In the genomic region with DNA sequence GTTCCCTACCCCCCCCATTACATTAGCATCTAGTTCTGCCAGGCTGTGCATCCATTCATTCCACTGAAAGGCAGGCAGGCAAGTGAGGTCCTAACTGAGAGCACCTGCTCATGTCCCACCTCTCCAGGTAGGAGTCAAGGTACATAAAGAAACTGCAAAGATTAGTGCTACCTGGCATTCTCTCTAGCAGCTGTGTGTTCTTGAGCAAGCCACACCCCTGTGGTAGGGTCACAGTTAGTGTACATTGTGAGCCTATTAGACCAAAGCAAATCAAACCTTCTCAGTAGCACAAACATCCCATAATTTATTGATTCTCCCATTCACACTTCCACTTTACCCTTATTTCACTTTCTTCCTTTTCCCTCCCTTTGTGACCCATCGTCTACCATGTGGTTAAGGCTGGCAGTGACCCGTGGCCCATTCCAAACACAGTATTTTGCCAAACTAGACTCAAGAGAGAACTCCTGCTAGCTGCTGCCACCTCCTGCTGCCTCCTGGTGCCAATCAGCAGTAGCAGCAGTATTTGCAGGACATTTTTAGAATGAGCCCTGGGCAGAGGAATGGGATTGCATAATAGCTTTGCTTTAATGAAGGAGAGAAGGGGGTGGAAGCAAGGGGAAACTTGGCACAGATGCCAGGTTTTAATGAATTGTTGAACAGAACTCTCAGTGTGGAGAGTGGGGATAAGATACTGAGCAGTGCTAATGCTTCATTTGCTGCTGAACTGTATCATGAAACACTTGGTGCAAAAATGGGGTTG, we compare ENCODE assay signal across 8 mouse cellular contexts.
A peak's percentile ranks its signal among the peaks of the same experiment; 100 is the strongest.
DNase-seq lines count a peak whose midpoint lies in the region; ATAC-seq and TF ChIP-seq lines count a peak whose summit lies in the region.

No protein-coding gene starts in this region.

- no peak overlapping the region for H3K4me2 ChIP-seq in midbrain, embryonic 14.5 days (ENCODE audit: low read length)

- no peak for TF ChIP-seq CTCF in cerebellum, adult 2 months (IDR thresholded peaks at IDR 0.05; ENCODE audit: borderline replicate concordance, insufficient read depth, low read depth, low read length)
- TF ChIP-seq CTCF in lung, adult 2 months (IDR thresholded peaks at IDR 0.05; ENCODE audit: insufficient read depth, low read length) = no peak

- TF ChIP-seq POLR2A in cerebellum, adult 2 months (IDR thresholded peaks at IDR 0.05; ENCODE audit: borderline replicate concordance, insufficient read depth, low read length) = no peak
- TF ChIP-seq POLR2A in lung, adult 2 months (IDR thresholded peaks at IDR 0.05; ENCODE audit: borderline replicate concordance, extremely low read depth, low read depth, low read length) = no peak

- peak; percentile 46; the same call in 1 of the 2 replicates for ATAC-seq in midbrain, embryonic 14.5 days (ENCODE audit: low FRiP score, low TSS enrichment)

- H3K4me3 ChIP-seq in cerebellum, adult 2 months (replicated peaks; ENCODE audit: insufficient read depth, low read depth, low read length) = no peak overlapping the region
- H3K4me3 ChIP-seq in midbrain, embryonic 14.5 days (replicated peaks; ENCODE audit: low read depth, low read length) = no peak overlapping the region
- H3K4me3 ChIP-seq in lung, adult 2 months (replicated peaks; ENCODE audit: extremely low read depth, low read depth, low read length) = no peak overlapping the region

- no peak overlapping the region for H3K27ac ChIP-seq in cerebellum, adult 2 months (ENCODE audit: insufficient read depth, low read length)
- no peak overlapping the region for H3K27ac ChIP-seq in midbrain, embryonic 14.5 days (replicated peaks; ENCODE audit: low read depth, low read length)

- peak; percentile 14 for DNase-seq in cerebellum, adult 11-12 months
- DNase-seq in cerebellum, postnatal 36 days = no peak
- peak; percentile 15 to 39 for DNase-seq in cerebellum, adult 2 months
- peak; percentile 5 for DNase-seq in kidney, postnatal 10 days
- peak; percentile 65 for DNase-seq in midbrain, embryonic 14.5 days
- DNase-seq in lung, adult 2 months = no peak
- DNase-seq in adrenal gland, adult 8-10 months = no peak
- DNase-seq in adrenal gland, adult 18-20 months (ENCODE audit: low spot score in 2 of 2) = no peak

- 0 out of 2 replicates have a peak, but pooled peaks cover 2% of the 10 kb centered on the region for H3K4me1 ChIP-seq in cerebellum, adult 2 months (ENCODE audit: control insufficient read depth, insufficient read depth, low read length)
- H3K4me1 ChIP-seq in midbrain, embryonic 14.5 days (ENCODE audit: control insufficient read depth, insufficient read depth, low read length) = no peaks in the 10 kb centered on the region
- H3K4me1 ChIP-seq in lung, adult 2 months (ENCODE audit: control insufficient read depth, insufficient read depth, low read length) = no peaks in the 10 kb centered on the region

- H3K9me3 ChIP-seq in midbrain, embryonic 14.5 days (ENCODE audit: control insufficient read depth, low read length) = no peaks in the 10 kb centered on the region

- H3K27me3 ChIP-seq in cerebellum, adult 2 months (ENCODE audit: control insufficient read depth, insufficient read depth, low read length) = no peaks in the 10 kb centered on the region
- H3K27me3 ChIP-seq in midbrain, embryonic 14.5 days (ENCODE audit: control insufficient read depth, insufficient read depth, low read length) = no peaks in the 10 kb centered on the region

- H3K9ac ChIP-seq in midbrain, embryonic 14.5 days (replicated peaks; ENCODE audit: low read length) = no peak overlapping the region

- 5% methylated on average over 2 of the region's 2 CpGs for WGBS in cerebellum, adult 2 months
- WGBS in midbrain, embryonic 14.5 days = 56% methylated on average over 2 of the region's 2 CpGs
- WGBS in lung, adult 2 months = 47% methylated on average over 2 of the region's 2 CpGs

- H3K36me3 ChIP-seq in midbrain, embryonic 14.5 days (ENCODE audit: control insufficient read depth, insufficient read depth, low read length) = no peaks in the 10 kb centered on the region

Comparison
In these comparisons a context has a peak if more than half of its experiments do, and no peak if none do; other contexts are left out.
1. DNase-seq: peak in cerebellum, adult 11-12 months (single experiment), cerebellum, adult 2 months (2 of 2), kidney, postnatal 10 days (single experiment) and midbrain, embryonic 14.5 days (single experiment); none in cerebellum, postnatal 36 days (0 of 2), lung, adult 2 months (single experiment), adrenal gland, adult 8-10 months (single experiment) and adrenal gland, adult 18-20 months (0 of 2).